Mouse (Mus musculus): ENCODE results near the gene Grik3.
"Not testable (repeated sequence)": the region's sequence is repeated elsewhere in the genome, so short reads cannot be mapped to it uniquely, and the experiment has no call there.

Gene Grik3

DNA sequence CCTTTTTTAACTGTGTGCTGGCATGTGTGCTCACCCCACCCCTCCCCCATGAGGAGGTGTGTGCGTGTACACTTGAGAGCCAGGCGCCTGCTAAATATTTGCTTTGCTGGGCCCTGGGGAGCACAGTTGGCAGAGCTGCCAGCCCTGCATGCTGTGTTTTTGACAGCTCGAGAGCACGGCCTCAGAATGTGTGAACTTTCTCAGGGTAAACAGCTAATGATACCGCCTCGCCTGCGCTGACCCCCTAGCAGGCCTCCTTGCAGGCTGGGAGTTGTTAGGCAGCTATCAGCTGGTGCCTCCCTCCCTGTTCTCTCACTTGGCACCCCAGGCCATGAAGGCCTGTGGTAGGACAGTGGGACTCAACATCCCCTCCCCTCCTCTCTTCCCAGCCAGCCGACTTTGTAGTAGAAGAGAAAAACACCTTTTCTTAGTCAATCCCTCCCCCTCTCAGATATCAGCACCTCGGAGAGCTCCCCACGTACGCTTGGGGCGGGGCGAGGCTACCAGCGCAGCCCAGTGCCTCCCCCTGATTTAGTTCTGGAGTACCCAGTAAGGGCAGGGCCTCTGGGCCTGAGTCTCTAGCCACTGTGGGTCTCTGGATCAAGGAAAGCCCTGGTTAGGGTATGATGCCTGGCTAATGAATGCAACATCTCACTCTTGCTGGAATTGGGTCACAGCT, 99.9 kb downstream of the Grik3 start:
- DNase-seq (ENCODE audit: low read depth, low spot score): no peak

DNA sequence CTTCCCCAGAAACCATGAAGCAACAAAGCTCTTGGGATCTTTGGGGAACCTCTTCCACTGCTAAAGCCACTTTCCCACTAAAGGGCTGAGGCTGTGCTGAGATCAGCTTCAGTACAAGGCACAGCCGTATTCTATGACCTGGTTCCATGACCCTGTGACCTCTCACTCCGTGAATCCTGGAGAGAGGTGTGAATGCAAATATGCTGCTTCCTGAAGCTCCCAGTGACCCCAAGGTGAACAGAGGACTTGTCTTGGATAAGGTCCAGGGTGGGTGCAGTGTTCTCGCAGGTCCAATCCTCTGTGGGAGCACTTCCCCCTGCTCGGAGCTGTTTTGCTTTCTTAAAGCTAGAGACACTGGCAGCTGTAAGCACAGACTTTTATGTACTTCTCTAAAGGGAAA, 102.2 kb downstream of the Grik3 start:
- DNase-seq (ENCODE audit: low read depth, low spot score): no peak

DNA sequence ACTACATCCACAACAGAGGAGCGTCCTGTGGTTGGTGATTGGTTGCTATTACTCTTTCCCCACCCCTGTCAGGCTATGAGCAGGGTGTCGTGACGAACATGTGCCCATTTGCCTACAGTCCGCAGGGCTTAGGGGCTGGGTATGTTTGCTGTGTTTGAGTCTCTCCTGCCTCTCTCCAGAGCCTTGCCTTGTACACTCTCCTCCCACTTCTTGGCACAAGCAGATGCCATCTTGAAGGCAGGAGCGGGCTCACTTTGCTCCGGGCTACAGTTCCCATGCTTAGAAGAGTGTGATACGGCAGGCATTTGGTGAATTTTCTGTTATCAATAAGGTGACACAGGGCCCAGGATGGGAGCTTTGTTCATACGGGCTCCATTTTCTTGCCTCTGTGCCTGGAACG, 104.5 kb downstream of the Grik3 start:
- no peak for DNase-seq (ENCODE audit: low read depth, low spot score)

DNA sequence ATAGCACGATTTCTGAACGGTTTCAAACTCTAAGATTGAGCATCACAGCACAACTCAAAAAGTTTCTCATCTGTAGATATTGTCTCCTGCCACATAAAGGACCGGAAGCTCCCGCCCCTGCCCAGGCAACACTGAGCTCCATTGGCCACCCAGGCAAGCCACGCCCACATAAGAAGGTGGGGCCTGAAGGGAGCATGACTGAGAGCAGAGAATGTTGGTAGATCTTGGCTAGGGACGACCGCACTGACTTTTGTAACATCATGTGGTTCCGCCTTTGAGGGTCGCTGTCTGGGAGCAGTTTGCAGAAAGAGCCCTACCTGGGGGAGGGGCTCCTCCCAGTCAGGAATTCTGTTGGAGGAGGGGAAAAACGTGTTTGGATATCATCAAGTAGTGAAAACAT, 108.2 kb downstream of the Grik3 start:
- no peak for DNase-seq (ENCODE audit: low read depth, low spot score)

DNA sequence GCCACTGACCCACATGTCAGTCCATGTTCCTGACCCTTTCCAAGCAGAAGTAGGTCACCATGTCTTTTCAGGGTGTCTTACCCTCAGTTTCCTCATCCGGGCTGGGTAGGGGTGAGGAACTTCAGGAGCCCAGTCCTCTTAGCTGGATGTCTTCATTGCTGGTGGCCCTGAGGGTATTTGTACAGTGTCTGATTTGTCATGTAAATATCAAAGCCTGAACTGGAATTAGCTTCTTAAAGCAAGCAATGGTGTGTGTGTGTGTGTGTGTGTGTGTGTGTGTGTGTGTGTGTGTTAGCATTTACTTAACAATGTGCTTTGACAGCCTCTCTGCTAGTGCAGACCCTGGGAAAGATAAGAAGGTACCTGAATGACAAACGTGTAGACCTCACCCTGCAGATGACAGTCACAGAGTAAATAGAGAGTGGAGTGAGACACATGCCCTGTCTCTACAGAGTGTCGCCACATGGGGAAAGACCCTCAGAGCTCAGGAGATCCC, 109.1 kb downstream of the Grik3 start:
- no peak for DNase-seq (ENCODE audit: low read depth, low spot score)

DNA sequence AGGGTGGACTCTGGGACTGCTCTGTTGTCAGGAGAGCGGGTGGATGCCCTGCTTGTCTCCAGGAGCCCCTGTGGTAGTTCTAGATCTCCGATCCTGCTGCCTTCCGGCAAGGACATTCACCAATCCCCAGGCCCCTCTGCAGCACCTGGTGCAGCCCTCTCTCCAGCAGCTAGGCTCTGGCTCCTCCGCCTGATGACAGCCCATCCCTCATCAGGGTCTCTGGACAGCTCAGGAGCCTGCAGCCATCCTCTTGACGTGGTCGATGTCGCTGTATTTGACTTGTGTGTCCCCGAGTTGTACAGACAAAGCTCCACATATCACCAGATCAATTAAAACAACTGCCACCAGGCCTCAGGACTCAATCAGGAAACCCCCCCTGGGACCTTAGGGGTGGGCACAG, 110.1 kb downstream of the Grik3 start:
- no peak for DNase-seq (ENCODE audit: low read depth, low spot score)

DNA sequence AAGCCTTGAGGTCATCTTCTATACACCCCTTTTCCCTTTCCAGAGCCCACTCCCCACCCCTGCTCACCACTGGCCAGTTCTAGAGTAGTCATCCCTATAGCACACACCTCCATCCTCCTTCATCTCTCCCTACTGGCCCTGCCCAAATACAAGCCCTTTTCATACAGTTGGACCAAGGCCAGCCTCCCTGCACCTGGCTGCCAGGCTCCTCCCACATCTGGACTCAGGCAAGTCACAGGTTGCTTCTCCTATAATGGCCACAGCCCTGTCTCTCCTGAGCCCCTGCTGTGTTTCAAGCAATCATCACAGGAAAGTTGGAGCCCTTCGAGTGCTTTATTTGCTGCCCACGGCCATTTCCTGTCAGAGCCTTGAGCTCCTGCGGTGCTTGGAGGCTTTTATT, 110.8 kb downstream of the Grik3 start:
- DNase-seq (ENCODE audit: low read depth, low spot score): no peak

DNA sequence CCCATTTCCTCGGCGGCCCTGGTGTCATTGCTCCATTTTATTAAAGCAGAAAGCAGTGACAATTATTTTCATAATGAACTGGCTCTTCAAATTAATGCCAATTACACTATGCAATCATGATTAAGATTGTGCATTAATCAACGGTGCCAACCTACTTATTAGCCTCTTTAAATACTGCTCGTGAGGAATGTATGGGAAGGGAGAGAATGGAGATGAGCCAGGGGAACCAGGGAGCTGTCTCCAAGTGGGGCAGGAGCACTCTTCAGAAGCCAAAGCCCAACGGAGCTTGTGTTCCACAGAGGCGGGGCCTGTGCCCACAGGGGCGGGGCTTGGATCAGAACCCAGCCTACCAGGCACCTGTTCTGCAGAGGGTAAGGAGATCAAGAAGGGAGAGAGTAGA, 114.0 kb downstream of the Grik3 start:
- no peak for DNase-seq (ENCODE audit: low read depth, low spot score)

DNA sequence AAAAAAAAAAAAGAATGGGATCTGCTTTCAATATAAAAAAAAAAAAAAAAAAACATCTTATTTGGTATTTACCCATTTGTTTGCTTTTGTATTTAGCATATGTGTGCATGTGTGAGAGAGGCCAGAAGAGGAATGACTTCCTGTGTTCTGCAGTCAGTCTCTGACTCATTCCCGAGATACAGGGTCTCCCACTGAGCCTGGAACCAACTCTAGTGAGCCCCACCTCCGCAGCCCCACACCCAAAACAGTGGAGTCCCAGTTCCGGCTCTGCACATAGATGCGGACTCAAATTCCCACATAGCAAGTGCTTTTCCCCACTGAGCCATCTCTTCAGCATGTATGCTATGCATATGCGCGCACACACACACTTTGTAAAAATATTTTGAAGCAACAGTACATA, 115.6 kb downstream of the Grik3 start:
- no peak for DNase-seq (ENCODE audit: low read depth, low spot score)

DNA sequence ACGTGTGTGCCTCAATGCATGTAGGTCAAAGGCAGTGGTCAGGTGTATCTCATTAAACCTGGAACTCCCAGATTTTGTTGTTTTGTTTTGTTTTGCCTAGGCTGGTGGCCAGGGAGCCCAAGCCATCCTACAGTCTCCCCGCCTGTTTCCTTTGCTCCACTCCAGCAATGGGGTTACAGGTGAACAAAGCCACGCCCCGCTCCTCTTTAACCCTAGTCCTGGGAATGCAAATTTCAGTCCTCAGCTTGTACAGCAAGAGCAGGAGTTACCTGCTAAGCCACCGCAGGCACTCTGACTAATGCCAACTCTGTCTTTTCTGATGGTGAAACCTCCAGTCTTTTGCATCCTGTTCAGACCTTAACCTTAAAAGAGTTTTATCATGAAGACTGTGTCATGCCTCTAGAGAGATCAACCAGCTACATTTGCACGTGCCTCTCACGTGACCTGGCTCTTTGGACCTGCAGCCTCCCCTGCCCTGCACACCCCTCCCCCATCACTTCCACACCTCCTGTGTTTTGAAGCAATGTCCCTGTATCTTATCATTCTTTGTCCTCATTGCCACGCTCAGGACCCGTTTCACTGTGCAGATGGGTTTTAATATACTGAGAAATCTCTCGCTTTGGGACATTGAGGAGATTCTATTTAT, 117.0 kb downstream of the Grik3 start:
- DNase-seq (ENCODE audit: low read depth, low spot score): no peak

DNA sequence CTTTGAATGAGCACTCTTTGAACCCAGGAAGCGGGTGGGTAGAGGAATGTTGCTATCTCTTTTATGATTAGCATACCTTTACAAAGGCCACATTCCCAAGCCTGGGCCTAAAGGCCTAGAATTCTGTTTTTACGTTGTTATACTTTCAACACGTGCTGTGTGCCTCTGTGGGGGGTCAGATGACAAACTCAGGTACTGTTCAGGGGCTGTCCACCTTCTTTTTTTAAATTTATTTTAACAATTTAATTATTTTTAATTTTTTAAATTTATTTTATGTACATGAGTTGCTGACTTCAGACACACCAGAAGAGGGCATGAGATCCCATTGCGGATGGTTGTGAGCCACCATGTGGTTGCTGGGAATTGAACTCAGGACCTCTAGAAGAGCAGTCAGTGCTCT, 118.4 kb downstream of the Grik3 start:
- DNase-seq (ENCODE audit: low read depth, low spot score): not testable (repeated sequence)

DNA sequence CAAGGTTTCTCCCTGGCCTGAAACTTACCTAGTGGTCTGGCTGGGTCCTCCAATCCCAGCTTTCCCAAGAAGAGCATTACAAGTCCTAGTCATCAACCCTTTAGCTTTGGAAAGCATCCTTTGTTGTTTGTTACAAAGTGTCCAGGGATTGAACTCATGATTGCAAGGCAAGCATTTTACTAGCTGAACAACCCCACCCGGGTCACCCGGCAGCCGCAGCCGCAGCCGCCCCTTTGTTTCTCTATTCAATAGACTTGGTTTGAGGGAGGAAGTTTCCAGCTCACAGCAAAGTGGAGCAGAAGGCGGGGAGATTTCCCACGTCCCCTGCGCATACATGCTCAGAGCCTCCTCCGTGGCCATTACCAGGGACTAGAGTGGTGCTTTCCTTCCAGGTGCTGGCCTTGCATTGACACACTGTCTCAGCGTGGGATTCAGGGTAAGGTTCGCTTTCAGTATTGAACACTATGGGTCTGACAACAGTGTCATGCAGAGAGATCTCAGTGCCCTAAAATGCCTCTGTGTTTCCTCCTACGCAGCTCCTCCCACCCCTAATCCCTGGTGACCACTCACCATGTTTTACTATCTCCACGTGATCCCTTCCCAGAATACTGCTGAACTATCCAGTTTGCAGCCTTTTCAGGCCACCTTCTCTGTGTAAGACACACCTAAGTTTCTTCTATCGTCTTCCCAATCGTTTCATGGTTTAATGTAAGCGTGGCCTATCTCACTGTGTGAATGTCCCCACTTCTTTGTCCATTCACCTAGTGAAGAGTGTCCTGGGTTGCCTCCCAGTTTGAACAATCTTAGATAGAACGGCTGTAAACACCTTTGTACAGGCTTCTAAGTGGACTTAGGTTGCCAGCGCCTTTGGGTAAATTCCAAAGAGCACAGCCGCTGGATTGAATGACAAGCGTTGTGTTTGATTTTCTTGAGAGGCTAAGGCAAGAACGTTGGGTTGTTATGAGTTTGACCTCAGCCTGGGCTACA, 119.1 kb downstream of the Grik3 start:
- DNase-seq (ENCODE audit: low read depth, low spot score): no peak

DNA sequence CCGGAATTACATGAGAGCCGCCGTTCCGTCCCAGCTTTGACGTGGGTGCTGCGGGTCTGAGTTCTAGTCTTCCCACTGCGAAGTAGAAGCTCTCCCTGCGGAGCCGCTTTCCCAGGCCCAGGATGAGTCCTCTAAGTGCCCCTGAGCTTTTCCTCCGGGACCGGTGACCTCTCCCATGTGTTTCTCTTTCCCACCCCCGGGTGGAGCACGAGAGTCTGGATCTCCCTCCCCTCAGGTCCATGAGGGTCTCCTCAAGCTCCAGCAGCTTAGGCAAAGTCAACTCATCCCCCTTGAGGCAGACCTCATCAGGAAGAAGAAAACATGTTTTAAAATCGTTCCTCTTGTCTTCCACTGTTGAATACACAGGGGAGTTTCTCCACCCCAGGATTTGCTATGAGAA, 127.4 kb downstream of the Grik3 start:
- DNase-seq (ENCODE audit: low read depth, low spot score): no peak

DNA sequence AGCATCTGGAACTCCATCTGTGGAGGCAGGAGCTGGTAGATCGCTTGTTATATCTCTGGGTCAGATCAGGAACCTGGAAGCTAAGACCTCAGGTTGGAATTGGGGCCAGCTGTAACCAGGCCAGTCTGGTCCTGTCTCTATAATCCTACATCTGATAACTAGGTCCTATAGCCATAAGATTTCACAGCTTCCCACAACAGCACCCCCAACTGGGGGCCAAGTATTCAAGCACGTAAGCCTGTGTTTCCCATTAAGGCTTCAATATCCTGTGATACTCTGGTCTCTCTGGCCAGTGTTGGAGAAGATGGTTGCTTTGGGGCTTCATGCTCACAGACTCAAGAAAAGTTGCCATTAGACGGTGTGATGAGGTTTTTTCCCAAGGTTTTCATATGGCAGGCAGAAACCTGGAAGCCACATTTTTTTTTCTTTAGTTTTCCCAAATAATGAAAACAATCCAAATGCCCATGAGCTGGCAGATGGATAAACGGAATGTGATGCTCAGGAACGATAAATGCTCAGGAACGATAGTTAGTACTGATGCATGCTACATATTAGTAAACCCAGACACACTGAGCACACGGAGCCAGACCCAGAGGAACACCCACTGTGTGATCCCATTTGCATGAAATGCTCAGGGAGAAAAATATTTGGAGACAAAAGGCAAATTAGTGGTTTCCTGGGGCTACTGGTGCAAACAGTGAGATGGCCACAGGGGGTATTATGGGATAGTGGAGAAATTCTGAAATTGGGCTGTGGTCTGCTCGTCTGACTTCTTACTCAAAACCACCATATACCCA, 128.2 kb downstream of the Grik3 start:
- DNase-seq (ENCODE audit: low read depth, low spot score): no peak

DNA sequence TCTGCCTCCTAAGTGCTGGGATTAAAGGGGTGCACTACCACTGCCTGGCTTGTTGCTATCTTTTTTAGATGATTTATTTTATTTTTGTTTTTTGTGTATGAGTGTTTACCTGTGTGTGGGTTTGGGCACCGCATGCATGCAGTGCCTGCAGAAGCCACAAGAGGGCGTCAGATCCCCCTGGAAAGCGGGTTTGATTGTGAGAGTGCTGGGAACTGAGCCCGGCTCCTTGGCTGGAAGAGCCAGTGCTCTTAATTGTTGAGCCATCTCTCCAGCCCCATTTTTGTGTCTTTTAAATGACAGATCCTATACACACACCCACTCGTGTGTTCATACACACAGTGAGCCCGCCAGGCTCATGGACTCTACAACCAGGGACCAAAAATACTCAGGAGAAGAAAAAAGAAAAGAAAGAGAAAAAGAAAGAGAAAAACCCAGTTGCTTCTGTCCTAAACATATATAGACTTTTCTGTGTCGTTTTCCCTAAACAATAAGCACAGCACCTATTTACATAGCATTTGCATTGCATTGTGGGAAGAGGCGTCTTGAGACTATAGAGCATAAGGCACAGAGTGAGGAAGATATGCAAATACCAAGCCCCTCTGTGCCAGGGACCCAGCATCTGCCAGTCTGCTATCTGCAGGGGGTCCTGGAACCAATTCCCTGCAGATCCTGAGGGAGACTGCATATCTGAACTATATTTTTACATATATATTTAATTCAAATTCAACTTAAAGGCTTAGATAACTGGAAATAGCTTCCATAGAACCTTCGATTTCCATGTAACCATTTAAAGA, 134.6 kb downstream of the Grik3 start:
- no peak for DNase-seq (ENCODE audit: low read depth, low spot score)

DNA sequence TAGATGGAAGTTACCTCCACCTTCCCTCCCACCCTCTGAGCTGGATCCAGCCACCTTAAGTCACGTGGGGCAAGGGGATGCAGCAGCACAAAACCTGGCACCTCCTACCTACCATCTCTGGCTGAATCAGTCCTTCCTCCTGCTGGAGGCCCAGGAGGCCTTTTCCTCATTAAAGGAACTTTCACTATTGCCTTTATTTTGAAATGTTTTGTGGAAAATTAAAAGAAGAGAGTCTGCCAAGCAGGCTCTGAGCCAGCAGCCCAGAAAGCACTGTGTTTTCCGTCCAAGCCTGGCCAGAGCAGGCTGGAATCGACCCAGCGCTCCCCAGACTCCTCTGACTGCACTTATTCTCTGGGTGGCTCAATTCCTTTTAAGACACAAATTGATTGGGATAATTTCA, 139.0 kb downstream of the Grik3 start:
- no peak for DNase-seq (ENCODE audit: low read depth, low spot score)

DNA sequence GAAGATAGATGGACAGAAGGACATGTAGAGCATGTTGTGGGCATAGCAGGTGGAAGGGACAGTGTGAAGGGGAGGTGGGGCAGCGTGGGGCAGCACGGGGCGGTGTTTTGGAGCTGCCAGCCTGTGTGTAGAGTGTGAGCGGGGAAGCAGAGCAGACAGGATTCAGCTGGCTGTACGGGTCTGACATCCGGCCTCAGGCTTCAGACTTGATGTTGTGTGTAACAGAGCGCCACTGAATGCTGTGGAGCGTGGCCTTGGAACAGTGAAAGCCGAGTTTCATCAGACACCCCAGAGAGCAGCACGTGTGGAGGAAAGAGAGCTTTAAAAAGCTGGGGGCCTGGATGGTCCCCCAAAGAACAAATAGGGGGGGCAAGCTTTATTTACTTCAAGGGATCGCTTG, 144.5 kb downstream of the Grik3 start:
- DNase-seq (ENCODE audit: low read depth, low spot score): no peak

DNA sequence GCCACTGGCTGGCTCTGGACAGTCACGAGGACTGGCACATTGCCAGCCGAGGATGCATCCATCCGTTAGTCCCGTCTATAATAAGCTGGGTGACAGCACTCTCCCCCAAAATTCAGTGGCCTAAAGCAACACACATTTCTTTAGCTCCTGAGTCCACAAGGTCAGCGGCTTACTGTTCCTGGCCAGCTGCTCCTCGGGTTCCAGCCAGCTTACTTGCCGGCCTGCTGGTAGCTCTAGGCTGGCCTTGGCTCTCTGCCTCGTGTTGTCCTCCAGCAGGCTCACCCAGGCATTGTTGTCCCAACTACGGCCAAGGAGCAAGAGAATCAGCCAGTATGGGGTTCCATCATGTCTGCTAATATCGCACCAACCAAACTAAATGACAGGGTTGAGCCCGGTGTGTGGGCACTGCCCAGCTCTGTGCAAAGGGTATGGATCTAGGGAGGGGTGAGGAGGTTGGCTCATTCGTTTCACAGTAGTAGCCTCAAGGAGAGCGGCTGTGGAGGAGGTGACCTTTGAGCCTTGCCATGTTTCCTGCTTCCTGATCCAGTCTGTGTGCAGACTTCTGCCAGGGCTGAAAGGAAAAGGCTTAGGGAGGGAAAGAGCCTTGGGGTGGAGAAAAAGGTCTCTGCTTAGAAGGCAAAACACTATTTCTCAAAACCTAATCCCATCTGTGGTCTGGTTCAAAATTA, 146.3 kb downstream of the Grik3 start:
- no peak for DNase-seq (ENCODE audit: low read depth, low spot score)

DNA sequence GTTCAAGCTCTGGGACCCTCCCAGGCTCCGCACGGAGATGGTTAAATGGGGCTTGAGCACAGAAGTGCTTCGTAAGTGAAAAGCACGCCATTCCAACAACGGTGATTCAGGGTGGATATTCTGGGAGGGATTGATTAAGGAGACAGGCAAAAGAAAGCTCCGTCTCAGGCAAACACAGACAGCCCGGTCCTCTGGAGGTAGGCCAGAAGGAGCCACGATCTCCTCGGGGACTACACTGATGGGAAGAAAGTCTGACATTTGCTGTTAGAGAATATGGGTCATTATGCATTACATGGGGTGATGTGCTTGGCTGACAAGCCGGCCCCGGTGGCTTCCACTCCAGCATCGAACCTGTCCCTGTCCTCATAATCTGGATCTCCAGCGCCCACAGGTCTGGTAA, 146.9 kb downstream of the Grik3 start:
- no peak for DNase-seq (ENCODE audit: low read depth, low spot score)

DNA sequence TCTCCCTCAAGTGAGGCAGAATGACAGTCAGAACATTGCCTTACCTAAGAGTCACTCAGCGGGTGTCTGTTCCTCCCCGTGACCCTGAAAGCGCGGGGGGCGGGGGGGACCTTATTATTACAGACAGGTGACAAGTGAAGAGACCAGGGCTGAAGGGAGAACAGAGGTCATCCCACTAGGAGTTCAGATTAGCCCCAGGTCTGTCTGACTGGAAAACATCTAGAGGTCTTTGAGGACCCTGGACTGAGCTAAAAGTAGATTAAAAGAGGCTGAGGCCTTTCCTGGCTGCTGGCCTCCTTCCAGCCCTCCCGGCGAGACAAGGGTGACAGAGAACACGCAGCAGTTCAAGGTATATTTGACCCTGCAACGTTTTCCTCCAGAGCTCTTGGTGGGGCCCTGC, 150.0 kb downstream of the Grik3 start:
- DNase-seq (ENCODE audit: low read depth, low spot score): no peak
